In genomic region chr6:52638471-52639185, GRCm38 (mm10) we compare ENCODE assay signal across 9 mouse cellular contexts. TPM values are rescaled to one million over a fixed set of nuclear protein-coding genes. Genes with fewer than 3 reads are reported as not detected.
DNase-seq lines count a peak whose midpoint lies in the region; ATAC-seq lines count a peak whose summit lies in the region.
"Had no signal": no experiment of that assay in that cellular context is flagged by ENCODE, and none has a peak within 500 bp of the region (broad histone marks: within the 10 kb centered on the region; RNA-seq: fewer than 3 reads in every experiment).

No protein-coding gene starts in this region.

- H3K9me3 ChIP-seq in forebrain, embryonic 13.5 days (replicated peaks) = no peaks in the 10 kb centered on the region
- H3K9me3 ChIP-seq in forebrain, embryonic 16.5 days (ENCODE audit: control insufficient read depth, low read length) = no peaks in the 10 kb centered on the region
- no peaks in the 10 kb centered on the region for H3K9me3 ChIP-seq in lung, embryonic 16.5 days (ENCODE audit: control insufficient read depth, low read length)
- no peaks in the 10 kb centered on the region for H3K9me3 ChIP-seq in limb, embryonic 10.5 days (replicated peaks)
- no peaks in the 10 kb centered on the region for H3K9me3 ChIP-seq in neural tube, embryonic 15.5 days (replicated peaks)

- no peak for DNase-seq in lung, postnatal 25 days (ENCODE audit: low spot score)
- DNase-seq in limb, embryonic 10.5 days (ENCODE audit: low spot score) = no peak
- no peak for DNase-seq in left cerebral cortex, postnatal 4 days
- DNase-seq in MN1 (ENCODE audit: low spot score) = no peak
- DNase-seq: lung, postnatal 4 days had no signal

- no peak overlapping the region for H3K4me3 ChIP-seq in forebrain, embryonic 13.5 days
- no peak overlapping the region for H3K4me3 ChIP-seq in forebrain, embryonic 16.5 days (replicated peaks; ENCODE audit: low read length)
- peak overlapping the region; percentile 73 for H3K4me3 ChIP-seq in lung, embryonic 16.5 days (ENCODE audit: low read length)
- H3K4me3 ChIP-seq in limb, embryonic 10.5 days = 0 out of 2 replicates have a peak overlapping the region, but pooled peaks have one; percentile 78
- no peak overlapping the region for H3K4me3 ChIP-seq in neural tube, embryonic 15.5 days (replicated peaks)

- H3K4me1 ChIP-seq in forebrain, embryonic 13.5 days = peaks cover 11% of the 10 kb centered on the region
- peaks cover 6% of the 10 kb centered on the region for H3K4me1 ChIP-seq in forebrain, embryonic 16.5 days (replicated peaks; ENCODE audit: control insufficient read depth, insufficient read depth, low read length)
- peaks cover 6% of the 10 kb centered on the region for H3K4me1 ChIP-seq in lung, embryonic 16.5 days (replicated peaks; ENCODE audit: control insufficient read depth, insufficient read depth, low read length)
- peaks cover 44% of the 10 kb centered on the region for H3K4me1 ChIP-seq in limb, embryonic 10.5 days
- H3K4me1 ChIP-seq in neural tube, embryonic 15.5 days = peaks cover 26% of the 10 kb centered on the region

- no peak for ATAC-seq in forebrain, embryonic 13.5 days
- no peak for ATAC-seq in forebrain, embryonic 16.5 days
- ATAC-seq in lung, embryonic 16.5 days (ENCODE audit: low read depth) = no peak
- no peak for ATAC-seq in neural tube, embryonic 15.5 days (ENCODE audit: low FRiP score)

- no peaks in the 10 kb centered on the region for H3K27me3 ChIP-seq in forebrain, embryonic 13.5 days
- H3K27me3 ChIP-seq in forebrain, embryonic 16.5 days (replicated peaks; ENCODE audit: control insufficient read depth, insufficient read depth, low read length) = no peaks in the 10 kb centered on the region
- no peaks in the 10 kb centered on the region for H3K27me3 ChIP-seq in lung, embryonic 16.5 days (ENCODE audit: control insufficient read depth, insufficient read depth, low read depth, low read length)
- peaks cover 10% of the 10 kb centered on the region for H3K27me3 ChIP-seq in limb, embryonic 10.5 days (ENCODE audit: low read depth, poor library complexity, severe bottlenecking)
- H3K27me3 ChIP-seq in neural tube, embryonic 15.5 days (replicated peaks) = no peaks in the 10 kb centered on the region

- intact Hi-C loops in left cerebral cortex, postnatal 4 days (cut with DNase I) = no loop called here

- no peaks in the 10 kb centered on the region for H3K36me3 ChIP-seq in forebrain, embryonic 13.5 days (ENCODE audit: poor library complexity, severe bottlenecking)
- no peaks in the 10 kb centered on the region for H3K36me3 ChIP-seq in forebrain, embryonic 16.5 days (ENCODE audit: control insufficient read depth, insufficient read depth)
- no peaks in the 10 kb centered on the region for H3K36me3 ChIP-seq in lung, embryonic 16.5 days (ENCODE audit: control insufficient read depth, insufficient read depth, low read length)
- no peaks in the 10 kb centered on the region for H3K36me3 ChIP-seq in limb, embryonic 10.5 days
- H3K36me3 ChIP-seq in neural tube, embryonic 15.5 days = no peaks in the 10 kb centered on the region

- H3K9ac ChIP-seq in forebrain, embryonic 13.5 days = no peak overlapping the region
- H3K9ac ChIP-seq in forebrain, embryonic 16.5 days (replicated peaks; ENCODE audit: low read depth, low read length) = no peak overlapping the region
- peak overlapping the region; percentile 32; the same call in 1 of the 2 replicates for H3K9ac ChIP-seq in lung, embryonic 16.5 days (ENCODE audit: low read length)
- no peak overlapping the region for H3K9ac ChIP-seq in neural tube, embryonic 15.5 days (replicated peaks)

- H3K27ac ChIP-seq in forebrain, embryonic 13.5 days = no peak overlapping the region
- no peak overlapping the region for H3K27ac ChIP-seq in forebrain, embryonic 16.5 days (ENCODE audit: low read length)
- no peak overlapping the region for H3K27ac ChIP-seq in lung, embryonic 16.5 days (ENCODE audit: low read length)
- no peak overlapping the region for H3K27ac ChIP-seq in limb, embryonic 10.5 days
- H3K27ac ChIP-seq in neural tube, embryonic 15.5 days (replicated peaks) = no peak overlapping the region

- peak overlapping the region; percentile 74; the same call in 1 of the 2 replicates for H3K4me2 ChIP-seq in forebrain, embryonic 13.5 days
- H3K4me2 ChIP-seq in forebrain, embryonic 16.5 days (ENCODE audit: low read length) = no peak overlapping the region
- H3K4me2 ChIP-seq in lung, embryonic 16.5 days (ENCODE audit: low read depth, low read length) = peak overlapping the region; percentile 63
- peak overlapping the region; percentile 80 for H3K4me2 ChIP-seq in neural tube, embryonic 15.5 days

- 88% methylated on average over 1 of the region's 1 CpGs for WGBS in forebrain, embryonic 13.5 days
- 87% methylated on average over 1 of the region's 1 CpGs for WGBS in forebrain, embryonic 16.5 days
- WGBS in lung, embryonic 16.5 days = 58% methylated on average over 1 of the region's 1 CpGs
- 96% methylated on average over 1 of the region's 1 CpGs for WGBS in limb, embryonic 10.5 days
- WGBS in neural tube, embryonic 15.5 days = 78% methylated on average over 1 of the region's 1 CpGs

RNA-seq across cellular contexts. Expression of gene Hibadh, which starts 1.6 kb away (rescaled TPM):
- polyA plus RNA-seq in forebrain, embryonic 13.5 days (2015; fragmentation: Nextera tagmentation; extraction: Ambion mirVana) = 52.4 and 54.7 TPM in 2 replicates
- polyA plus RNA-seq in forebrain, embryonic 16.5 days (2015; fragmentation: Nextera tagmentation; extraction: Ambion mirVana) = 50.8 and 55.3 TPM in 2 replicates
- 107 and 111 TPM in 2 replicates for polyA plus RNA-seq in lung, embryonic 16.5 days (2015; fragmentation: Nextera tagmentation; extraction: Ambion mirVana)
- 64.2 and 68.7 TPM in 2 replicates for polyA plus RNA-seq in limb, embryonic 10.5 days (2016; fragmentation: Nextera tagmentation; extraction: Ambion mirVana)
- 72.2 and 91.4 TPM in 2 replicates for polyA plus RNA-seq in neural tube, embryonic 15.5 days (2015; fragmentation: Nextera tagmentation; extraction: Ambion mirVana)
- 10 to 100 TPM; 31.2 to 32.2 TPM for total RNA-seq in left cerebral cortex, postnatal 4 days (2021)

Comparison
In these comparisons a context has a peak if more than half of its experiments do, and no peak if none do; other contexts are left out.
1. H3K4me3 ChIP-seq: peak in lung, embryonic 16.5 days (single experiment) and limb, embryonic 10.5 days (single experiment); none in forebrain, embryonic 13.5 days (single experiment), forebrain, embryonic 16.5 days (single experiment) and neural tube, embryonic 15.5 days (single experiment).